Mouse (Mus musculus) embryonic fibroblast, embryonic 13.5 days (primary cell): ENCODE results near the gene Adipor2.

ENCODE experiments used
- CTCF ChIP-seq: IDR thresholded peaks from 2 replicates; pipeline ENCODE4 v1.5.1; 2011; ENCODE audit warnings: mild to moderate bottlenecking, control low read depth, low read length, moderate library complexity, borderline replicate concordance; ENCODE audit not compliant: insufficient read depth
- POLR2A ChIP-seq: IDR thresholded peaks from 2 replicates; pipeline ENCODE4 v1.6.1; 2011; ENCODE audit warnings: low read depth, mild to moderate bottlenecking, control low read depth, low read length, moderate library complexity

DNA sequence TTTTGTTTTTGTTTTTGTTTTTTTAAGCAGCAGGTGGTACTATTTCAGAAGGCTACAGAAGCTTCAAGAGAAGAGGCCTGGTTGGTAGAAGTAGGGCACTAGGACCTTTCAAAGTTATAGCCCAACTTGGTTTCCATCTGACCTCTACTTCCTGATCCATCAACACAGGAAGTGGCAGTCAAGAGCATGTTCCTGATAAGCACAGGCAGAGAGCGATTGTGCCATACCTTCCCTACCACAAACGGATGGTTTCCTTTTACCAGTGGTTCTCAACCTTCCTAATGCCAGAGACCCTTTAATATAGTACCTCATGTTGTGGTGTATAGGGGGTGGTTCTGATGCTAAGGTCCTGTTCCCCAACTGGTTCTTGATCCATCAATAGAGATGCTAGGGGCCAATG, 39.9 kb downstream of the Adipor2 start:
- no peak for TF ChIP-seq CTCF
- TF ChIP-seq POLR2A = no peak
